Mouse (Mus musculus) intestine, embryonic 15.5 days (tissue): Measurements from ENCODE around the gene Cdc14a. TPM values are rescaled to one million over a fixed set of nuclear protein-coding genes. Genes with fewer than 3 reads are reported as not detected.

Experiments used
- ATAC-seq: fragments of 200-750 bp; cut with Nextera tagmentation; 2 replicates; pipeline ENCODE4 v1.8.0; 2017; ENCODE audit warnings: moderate TSS enrichment, moderate library complexity
- H3K27ac ChIP-seq: fragments of 300-500 bp; sonication (generic); 2 replicates; pipeline ENCODE4 v1.5.1; 2015; ENCODE audit warnings: mild to moderate bottlenecking, inconsistent platforms
- H3K27me3 ChIP-seq: fragments of 300-500 bp; sonication (generic); replicated peaks from 2 replicates; pipeline ENCODE4 v1.6.1; 2015; ENCODE audit warnings: inconsistent platforms
- H3K36me3 ChIP-seq: fragments of 300-500 bp; sonication (generic); 2 replicates; pipeline ENCODE4 v1.6.1; 2015; ENCODE audit warnings: inconsistent platforms
- H3K4me1 ChIP-seq: fragments of 300-500 bp; sonication (generic); replicated peaks from 2 replicates; pipeline ENCODE4 v1.6.1; 2015; ENCODE audit warnings: inconsistent platforms
- H3K4me2 ChIP-seq: fragments of 300-500 bp; sonication (generic); replicated peaks from 2 replicates; pipeline ENCODE4 v1.6.1; 2015; ENCODE audit warnings: mild to moderate bottlenecking, inconsistent platforms
- H3K4me3 ChIP-seq: fragments of 300-500 bp; sonication (generic); replicated peaks from 2 replicates; pipeline ENCODE4 v1.5.1; 2015; ENCODE audit warnings: inconsistent platforms
- H3K9ac ChIP-seq: fragments of 300-500 bp; sonication (generic); 2 replicates; pipeline ENCODE4 v1.6.1; 2015; ENCODE audit warnings: inconsistent platforms
- H3K9me3 ChIP-seq: fragments of 300-500 bp; sonication (generic); 2 replicates; pipeline ENCODE4 v1.6.1; 2016; ENCODE audit warnings: inconsistent platforms
- WGBS: fragments of 180-500 bp; shearing (Covaris S2); methylation state at CpG from one replicate; pipeline ENCODE4 v1.1.7; 2015; 5-methylcytosine and 5-hydroxymethylcytosine counted together
- polyA plus RNA-seq: library from polyadenylated mRNA; unstranded; fragments of >200 nt; fragmentation: Nextera tagmentation; extraction: Ambion mirVana; gene quantifications from 2 replicates; pipeline ENCODE4 v1.2.1, GENCODE M21; 2015

The Cdc14a gene
- polyA plus RNA-seq, 1 experiment from 2014 or later: 6.2 TPM

DNA sequence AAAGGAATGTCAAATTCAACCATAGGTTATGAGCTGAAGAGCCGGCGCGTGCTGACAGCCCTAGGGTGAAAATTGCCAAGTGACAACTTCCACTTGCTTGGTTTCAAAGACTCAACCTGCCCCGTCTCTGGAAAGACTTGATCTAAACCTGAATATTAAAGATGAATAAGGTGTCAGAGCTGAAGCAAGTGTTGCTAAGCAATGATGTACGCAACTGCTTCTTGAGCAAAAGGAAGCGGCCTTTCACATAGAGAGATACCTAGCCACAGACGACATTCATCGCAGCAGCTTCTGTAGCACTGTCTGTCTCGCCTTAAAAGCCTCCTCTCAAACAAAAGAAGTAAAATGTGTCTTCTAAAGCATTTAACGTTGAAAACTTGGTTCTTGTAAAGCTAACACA, 113.8 kb downstream of the Cdc14a start:
- no peak overlapping the region for H3K27ac ChIP-seq
- no peaks in the 10 kb centered on the region for H3K4me1 ChIP-seq
- no peaks in the 10 kb centered on the region; the same call in 1 of the 2 replicates for H3K36me3 ChIP-seq
- H3K4me3 ChIP-seq: no peak overlapping the region
- H3K9me3 ChIP-seq: no peaks in the 10 kb centered on the region
- H3K9ac ChIP-seq: no peak overlapping the region
- ATAC-seq: no peak
- no peak overlapping the region for H3K4me2 ChIP-seq
- WGBS: 87% methylated on average over 10 of the region's 10 CpGs
- no peaks in the 10 kb centered on the region for H3K27me3 ChIP-seq

DNA sequence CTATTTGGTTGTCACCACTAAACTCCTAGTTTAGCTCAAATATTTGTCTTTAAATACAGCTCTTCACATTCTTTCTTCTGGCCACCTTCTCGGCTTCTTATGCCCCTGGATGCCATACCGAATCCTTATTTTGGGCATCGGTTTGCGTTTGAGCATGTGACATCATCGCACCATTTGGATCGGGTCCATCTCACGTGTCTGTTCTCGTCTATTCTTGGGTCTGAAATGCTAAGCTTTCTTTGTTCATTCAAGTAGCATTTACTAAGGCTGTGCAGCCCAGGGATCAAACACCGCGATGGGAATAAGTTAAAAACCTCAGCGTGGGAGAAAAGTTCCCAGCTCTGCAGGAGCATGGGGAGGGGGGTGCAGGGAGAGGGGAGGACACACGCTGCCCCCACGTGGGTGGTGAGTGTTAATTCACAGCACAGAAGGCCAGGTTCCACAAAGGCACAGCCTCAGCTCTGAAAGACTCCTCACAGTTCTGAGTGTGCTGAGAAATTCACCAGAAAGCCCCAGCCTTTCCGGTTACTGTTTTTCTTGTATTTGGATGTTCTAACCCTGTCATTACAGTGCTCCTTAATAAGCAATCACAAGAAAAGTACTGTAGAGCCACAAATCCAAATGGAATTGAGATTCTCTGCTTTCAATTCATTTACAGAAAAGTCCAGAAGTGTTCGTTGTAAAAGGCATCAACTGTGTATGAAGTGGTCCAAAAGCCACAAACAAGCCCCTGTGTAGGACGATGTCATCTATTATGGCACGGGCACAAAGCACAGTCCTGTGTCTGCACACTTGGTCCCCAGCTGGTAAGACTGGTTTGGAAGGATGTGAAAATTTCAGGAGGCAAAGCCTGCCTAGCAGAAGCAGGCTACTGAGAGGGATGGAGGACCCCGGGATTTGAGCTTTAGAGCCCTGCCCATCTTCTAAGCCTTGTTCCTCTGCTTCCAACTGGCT, 118.8 kb downstream of the Cdc14a start:
- Histone ChIP-seq H3K4me2 (no peak overlapping the region), H3K36me3 (no peaks in the 10 kb centered on the region), H3K4me3 (no peak overlapping the region), H3K4me1 (no peaks in the 10 kb centered on the region), H3K9me3 (no peaks in the 10 kb centered on the region), H3K27me3 (no peaks in the 10 kb centered on the region), H3K9ac (no peak overlapping the region), H3K27ac (no peak overlapping the region)
- no peak for ATAC-seq
- WGBS: 78% methylated on average over 18 of the region's 18 CpGs

DNA sequence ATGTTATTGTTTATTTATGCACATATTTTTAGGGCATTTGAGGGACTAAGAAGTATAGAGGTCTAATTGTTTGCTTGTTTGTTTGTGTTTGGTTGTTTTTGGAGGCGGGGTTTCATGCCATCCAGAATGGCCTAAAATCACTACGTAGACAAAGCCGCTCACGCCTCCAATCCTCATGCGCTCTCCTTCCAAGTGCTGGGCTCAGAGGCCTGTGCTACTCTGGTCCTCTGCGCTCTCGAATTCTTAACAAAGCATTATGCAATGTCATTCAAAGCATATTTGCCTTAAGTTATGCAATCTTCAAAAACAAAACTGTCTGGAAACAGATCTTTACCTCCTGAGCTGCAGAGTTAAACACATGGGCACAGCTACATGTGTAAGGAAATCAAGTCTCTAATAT, 121.3 kb downstream of the Cdc14a start:
- Histone ChIP-seq H3K27me3 (no peaks in the 10 kb centered on the region), H3K36me3 (no peaks in the 10 kb centered on the region), H3K4me1 (no peaks in the 10 kb centered on the region), H3K27ac (no peak overlapping the region), H3K4me2 (no peak overlapping the region), H3K9ac (no peak overlapping the region), H3K9me3 (no peaks in the 10 kb centered on the region), H3K4me3 (no peak overlapping the region)
- WGBS: 95% methylated on average over 7 of the region's 7 CpGs
- no peak for ATAC-seq

DNA sequence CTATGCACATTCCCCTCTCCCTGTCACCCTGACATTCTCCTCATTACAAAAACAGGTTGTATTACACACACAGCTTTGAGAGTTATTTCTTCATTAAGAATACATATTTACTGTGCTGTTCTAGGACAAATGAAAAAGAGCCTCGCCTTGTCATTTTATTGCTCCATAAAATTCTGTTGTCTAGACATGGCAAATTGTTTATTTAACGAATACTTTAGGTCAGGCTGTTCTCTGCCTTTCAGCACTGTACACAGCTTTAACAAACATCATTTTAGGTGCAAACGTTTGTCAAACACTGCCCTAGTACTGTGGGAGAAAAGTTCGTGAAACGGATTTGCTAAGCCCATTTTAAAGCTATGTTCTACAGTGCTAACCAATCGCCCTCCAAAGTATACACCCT, 122.1 kb downstream of the Cdc14a start:
- no peak for ATAC-seq
- Histone ChIP-seq H3K27me3 (no peaks in the 10 kb centered on the region), H3K9me3 (no peaks in the 10 kb centered on the region), H3K9ac (no peak overlapping the region), H3K4me3 (no peak overlapping the region), H3K4me1 (no peaks in the 10 kb centered on the region), H3K36me3 (no peaks in the 10 kb centered on the region), H3K4me2 (no peak overlapping the region), H3K27ac (no peak overlapping the region)
- 59% methylated on average over 6 of the region's 6 CpGs for WGBS

DNA sequence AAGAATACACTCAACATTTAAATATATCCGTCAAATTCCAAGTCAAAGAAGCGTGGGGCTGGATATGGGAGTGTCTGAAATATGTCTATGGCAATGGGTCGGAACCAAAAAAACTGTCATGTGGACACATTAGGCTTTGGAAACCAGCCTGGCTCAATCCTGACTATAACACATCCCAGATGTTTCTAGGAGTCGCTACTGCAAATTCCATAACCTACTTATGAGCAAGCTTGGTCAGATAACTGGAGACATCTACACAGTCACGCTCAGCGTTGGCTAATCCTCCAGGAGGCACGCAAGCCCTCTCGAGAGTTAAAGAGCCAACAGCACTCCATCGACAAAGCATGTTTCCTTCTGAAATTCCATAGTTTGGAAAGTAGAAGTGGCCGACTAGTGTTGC, 125.1 kb downstream of the Cdc14a start:
- Histone ChIP-seq H3K27ac (no peak overlapping the region), H3K9me3 (no peaks in the 10 kb centered on the region), H3K36me3 (0 out of 2 replicates have a peak, but pooled peaks cover 2% of the 10 kb centered on the region), H3K4me2 (no peak overlapping the region), H3K4me1 (no peaks in the 10 kb centered on the region), H3K9ac (no peak overlapping the region), H3K27me3 (no peaks in the 10 kb centered on the region), H3K4me3 (no peak overlapping the region)
- no peak for ATAC-seq
- 88% methylated on average over 10 of the region's 10 CpGs for WGBS

DNA sequence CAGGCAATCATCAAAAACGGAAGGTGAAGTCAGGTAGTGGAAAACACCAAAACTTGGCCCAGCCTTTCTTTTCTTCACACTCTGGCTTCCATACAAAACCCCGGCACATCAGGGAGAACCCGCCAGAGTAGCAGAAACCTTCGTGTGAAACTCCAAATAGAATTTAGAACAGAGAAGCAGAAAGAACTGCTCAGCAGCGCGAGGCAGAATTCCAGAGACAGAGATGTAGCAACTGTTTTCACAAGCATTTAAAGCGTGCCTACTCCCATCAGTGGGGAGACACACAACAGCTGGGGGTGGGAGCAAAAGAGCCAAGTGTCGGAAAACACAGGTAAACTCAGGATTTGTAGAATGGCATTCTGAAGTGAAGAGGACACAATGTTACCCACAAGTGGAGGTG, 125.8 kb downstream of the Cdc14a start:
- H3K27ac ChIP-seq: no peak overlapping the region
- peaks cover 7% of the 10 kb centered on the region; the same call in 1 of the 2 replicates for H3K36me3 ChIP-seq
- H3K9me3 ChIP-seq: no peaks in the 10 kb centered on the region
- H3K4me2 ChIP-seq: no peak overlapping the region
- 92% methylated on average over 8 of the region's 8 CpGs for WGBS
- no peak for ATAC-seq
- no peaks in the 10 kb centered on the region for H3K27me3 ChIP-seq
- H3K4me3 ChIP-seq: no peak overlapping the region
- H3K4me1 ChIP-seq: no peaks in the 10 kb centered on the region
- H3K9ac ChIP-seq: no peak overlapping the region

DNA sequence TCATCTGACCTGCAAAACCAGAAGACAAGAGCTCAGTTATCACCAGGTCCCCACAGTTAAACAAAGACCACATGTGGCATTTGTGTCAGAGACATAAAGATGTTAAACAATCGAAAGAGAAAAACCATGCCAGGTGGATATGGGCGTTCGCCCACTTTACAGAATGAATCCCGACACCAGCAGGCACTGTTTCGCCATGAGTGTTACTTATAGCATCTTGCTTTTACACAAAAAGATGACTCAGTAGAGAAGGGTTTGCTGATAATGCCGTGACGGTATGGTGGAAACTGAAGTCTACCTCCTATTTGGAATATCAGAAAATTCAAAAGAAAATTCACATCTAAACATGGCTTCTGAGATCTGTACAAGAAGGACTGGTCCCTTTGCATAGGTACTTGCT, 126.7 kb downstream of the Cdc14a start:
- no peaks in the 10 kb centered on the region for H3K9me3 ChIP-seq
- H3K27me3 ChIP-seq: no peaks in the 10 kb centered on the region
- H3K4me2 ChIP-seq: no peak overlapping the region
- no peak overlapping the region for H3K9ac ChIP-seq
- no peak for ATAC-seq
- 92% methylated on average over 7 of the region's 7 CpGs for WGBS
- H3K36me3 ChIP-seq: peaks cover 7% of the 10 kb centered on the region; the same call in 1 of the 2 replicates
- H3K4me3 ChIP-seq: no peak overlapping the region
- no peak overlapping the region for H3K27ac ChIP-seq
- H3K4me1 ChIP-seq: no peaks in the 10 kb centered on the region

DNA sequence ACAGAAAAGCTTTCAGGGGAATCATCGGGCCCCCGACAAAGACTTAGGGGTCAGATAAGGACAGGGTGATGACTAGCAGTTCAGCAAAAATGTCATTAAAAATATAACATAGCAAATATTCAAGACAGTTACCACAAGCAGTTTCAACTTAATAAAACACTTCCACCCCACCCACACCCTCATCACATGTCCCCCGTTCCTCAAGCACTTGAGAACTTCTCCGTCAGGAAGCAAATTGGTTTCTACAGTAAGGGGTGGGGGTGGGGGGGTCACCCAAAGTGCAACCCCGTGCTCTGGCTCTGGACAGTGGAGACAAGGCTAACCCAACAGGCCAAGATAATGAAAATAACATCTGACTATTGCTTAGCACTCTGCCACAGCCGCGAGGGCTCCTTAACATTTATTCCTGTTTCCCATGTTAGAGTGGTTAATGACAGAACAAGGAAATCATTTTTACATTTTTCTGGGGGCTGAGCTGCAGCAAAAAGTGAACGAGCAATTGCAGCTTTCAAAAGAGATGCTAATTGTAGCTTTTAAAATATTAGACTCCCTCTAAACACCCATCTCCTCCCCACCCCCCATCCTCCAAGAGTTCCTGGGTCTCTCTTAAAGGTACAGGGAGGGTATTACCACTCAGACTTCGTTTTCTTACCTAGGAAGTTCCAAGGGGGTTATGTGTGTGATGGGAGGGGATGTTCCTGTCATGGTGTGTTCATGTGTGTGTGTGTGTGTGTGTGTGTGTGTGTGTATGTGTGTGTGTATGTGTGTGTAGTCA, 133.6 kb downstream of the Cdc14a start:
- Histone ChIP-seq H3K9me3 (no peaks in the 10 kb centered on the region), H3K27me3 (no peaks in the 10 kb centered on the region), H3K4me1 (no peaks in the 10 kb centered on the region), H3K27ac (no peak overlapping the region), H3K4me3 (no peak overlapping the region), H3K9ac (no peak overlapping the region), H3K36me3 (peaks cover 7% of the 10 kb centered on the region; the same call in 1 of the 2 replicates), H3K4me2 (no peak overlapping the region)
- no peak for ATAC-seq
- 78% methylated on average over 9 of the region's 9 CpGs for WGBS

DNA sequence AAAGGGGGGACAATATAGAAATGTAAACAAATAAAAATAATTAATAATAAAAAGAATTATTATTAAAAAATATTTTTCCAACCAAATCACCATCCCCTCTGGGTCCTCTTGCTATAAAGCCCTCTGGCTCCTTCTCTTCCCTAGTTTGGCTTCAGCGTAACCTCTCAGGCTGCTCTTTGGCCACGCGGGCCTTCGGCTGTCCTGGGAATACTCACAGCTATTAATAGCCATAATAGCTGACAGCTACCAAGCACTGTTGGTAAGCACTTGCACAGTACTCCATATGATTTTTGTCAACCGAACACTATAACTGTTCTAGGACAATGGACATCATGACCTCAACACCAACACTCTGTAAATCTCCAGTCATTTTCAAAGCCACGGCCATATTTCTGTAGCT, 135.0 kb downstream of the Cdc14a start:
- ATAC-seq: no peak
- 80% methylated on average over 6 of the region's 6 CpGs for WGBS
- Histone ChIP-seq H3K27ac (no peak overlapping the region), H3K4me2 (no peak overlapping the region), H3K4me1 (no peaks in the 10 kb centered on the region), H3K27me3 (no peaks in the 10 kb centered on the region), H3K36me3 (peaks cover 7% of the 10 kb centered on the region; the same call in 1 of the 2 replicates), H3K9me3 (no peaks in the 10 kb centered on the region), H3K4me3 (no peak overlapping the region), H3K9ac (no peak overlapping the region)

DNA sequence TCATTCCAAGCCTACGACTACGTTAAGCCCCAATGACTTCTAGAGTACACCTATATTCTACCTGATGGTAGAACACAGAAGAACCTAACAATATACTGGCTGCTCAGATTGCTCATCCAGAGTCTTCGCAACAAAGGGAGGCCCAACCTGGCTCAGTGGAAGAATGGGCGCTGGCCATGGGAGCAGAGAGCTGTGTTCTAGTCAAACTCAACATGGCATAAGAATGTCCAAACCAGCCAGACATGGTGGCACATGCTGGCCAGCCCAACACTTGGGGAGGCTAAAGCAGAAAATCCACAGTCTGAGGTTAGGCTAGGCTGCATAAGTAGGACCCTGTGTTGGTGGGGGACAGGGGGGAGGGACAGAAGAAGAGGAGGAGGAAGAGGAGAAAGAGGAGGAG, 139.1 kb downstream of the Cdc14a start:
- no peak overlapping the region for H3K4me2 ChIP-seq
- WGBS: 97% methylated on average over 4 of the region's 4 CpGs
- no peaks in the 10 kb centered on the region for H3K27me3 ChIP-seq
- H3K9ac ChIP-seq: no peak overlapping the region
- no peak for ATAC-seq
- no peak overlapping the region for H3K27ac ChIP-seq
- H3K36me3 ChIP-seq: no peaks in the 10 kb centered on the region
- H3K4me1 ChIP-seq: no peaks in the 10 kb centered on the region
- H3K9me3 ChIP-seq: no peaks in the 10 kb centered on the region
- no peak overlapping the region for H3K4me3 ChIP-seq

DNA sequence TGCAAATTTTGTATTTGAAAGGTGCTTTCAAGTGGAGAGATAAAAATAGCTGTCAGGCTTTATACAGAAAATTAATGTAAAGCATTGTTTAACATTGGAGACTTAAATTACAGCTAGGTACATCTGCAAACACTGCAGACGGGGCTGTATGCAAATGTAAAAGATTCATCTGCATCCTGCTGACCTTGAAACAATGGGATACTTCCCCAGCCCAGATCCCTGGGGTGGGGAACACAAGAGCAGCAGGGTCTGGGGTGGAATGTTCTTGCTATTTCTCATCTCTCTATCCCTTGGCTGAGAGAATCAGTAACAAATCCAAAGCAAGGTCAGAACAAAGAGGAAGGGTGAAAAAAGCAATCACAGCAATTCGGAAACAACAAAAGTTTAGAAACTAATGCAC, 139.8 kb downstream of the Cdc14a start:
- Histone ChIP-seq H3K9me3 (no peaks in the 10 kb centered on the region), H3K4me1 (no peaks in the 10 kb centered on the region), H3K4me3 (no peak overlapping the region), H3K36me3 (no peaks in the 10 kb centered on the region), H3K27ac (no peak overlapping the region), H3K9ac (no peak overlapping the region), H3K27me3 (no peaks in the 10 kb centered on the region), H3K4me2 (no peak overlapping the region)
- no peak for ATAC-seq
- WGBS: 66% methylated on average over 2 of the region's 2 CpGs

DNA sequence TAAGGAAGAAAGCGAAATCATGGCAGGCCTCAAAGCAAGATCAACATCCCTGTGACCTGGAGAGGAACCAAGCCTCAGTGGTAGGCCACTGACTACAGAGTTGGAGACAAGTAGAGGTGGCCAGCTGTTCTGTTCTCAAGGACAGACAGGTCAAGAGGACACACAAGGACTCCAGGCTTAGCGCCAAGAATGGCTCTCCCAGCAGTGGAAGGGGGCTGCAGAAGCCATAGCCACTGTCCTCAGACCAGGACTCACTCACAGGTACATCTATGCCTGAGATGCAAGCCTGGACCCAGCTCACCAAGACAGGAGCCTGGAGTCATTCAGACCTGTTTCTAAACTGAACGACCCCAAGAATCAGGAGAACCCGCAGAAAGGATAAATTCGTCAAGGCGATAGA, 142.2 kb downstream of the Cdc14a start:
- no peaks in the 10 kb centered on the region for H3K4me1 ChIP-seq
- no peak for ATAC-seq
- no peak overlapping the region for H3K27ac ChIP-seq
- H3K4me2 ChIP-seq: no peak overlapping the region
- WGBS: 94% methylated on average over 6 of the region's 6 CpGs
- H3K36me3 ChIP-seq: 0 out of 2 replicates have a peak, but pooled peaks cover 4% of the 10 kb centered on the region
- H3K9ac ChIP-seq: no peak overlapping the region
- no peaks in the 10 kb centered on the region for H3K27me3 ChIP-seq
- no peak overlapping the region for H3K4me3 ChIP-seq
- H3K9me3 ChIP-seq: no peaks in the 10 kb centered on the region
